Mouse (Mus musculus) adrenal gland, adult (tissue): ENCODE data around the gene Neurog3.
A peak's percentile ranks its signal among the peaks of the same experiment; 100 is the strongest.

ENCODE experiments used
- DNase-seq, 2 experiments: peaks; one replicate each; pipeline ENCODE4 v3.0.0; 2022 to 2023; ENCODE audit warnings: low spot score in 1 of 2; ENCODE audit not compliant: inconsistent age in 2 of 2

Neurog3 gene

GRCm38 (mm10) chr10:62132691-62133281 is at the start of gene Neurog3:
Gene Neurog3, plus strand, starts transcription at chr10:62133090.
- no peak for DNase-seq

DNA sequence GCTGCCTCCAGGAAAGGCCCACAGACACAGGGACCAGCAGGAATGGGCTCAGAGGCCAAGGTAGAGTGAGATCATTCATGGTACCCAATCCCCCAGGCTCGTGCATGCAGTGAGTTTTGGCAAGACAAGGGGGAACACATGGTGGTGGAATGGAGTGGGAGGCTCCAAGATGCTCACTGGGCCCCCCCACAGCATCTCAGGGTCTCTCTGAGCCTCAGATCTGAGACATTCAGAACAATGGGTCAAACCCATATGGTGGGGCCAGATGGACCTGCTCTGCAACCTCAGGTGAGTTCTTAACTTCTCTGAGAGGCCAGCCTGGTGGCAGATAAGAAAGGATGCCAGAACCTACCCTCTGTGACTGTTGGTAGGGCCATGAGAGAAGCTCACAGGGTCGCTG is 46.8 kb upstream of the Neurog3 start:
- no peak for DNase-seq

GRCm38 (mm10) chr10:62086826-62087225 is 46.1 kb upstream of the Neurog3 start:
- DNase-seq: no peak

DNA sequence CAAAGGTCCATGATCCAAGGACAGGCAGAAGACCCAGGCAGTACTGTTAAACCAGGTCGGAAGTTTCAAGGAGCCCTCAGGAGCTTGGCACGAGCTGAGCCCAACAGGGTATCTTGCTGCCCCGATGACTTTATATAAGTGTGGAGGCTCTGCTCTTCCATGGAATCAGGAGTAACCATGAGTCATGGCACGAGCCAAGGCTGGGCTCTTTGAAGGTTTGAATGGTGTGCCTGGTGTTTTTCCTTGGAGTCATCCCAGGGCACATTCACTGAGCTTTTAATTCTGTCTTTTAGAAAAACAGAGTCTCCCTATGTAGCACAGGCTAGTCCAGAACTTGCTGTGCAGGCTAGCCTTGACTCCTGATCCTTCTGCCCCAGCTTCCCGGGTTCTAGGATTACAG is 44.5 kb upstream of the Neurog3 start:
- DNase-seq: peak; percentile 52 to 77

- no peak for DNase-seq
Observed at GRCm38 (mm10) chr10:62089071-62089470, 43.8 kb upstream of the Neurog3 start.

GRCm38 (mm10) chr10:62089486-62089885 is 43.4 kb upstream of the Neurog3 start:
- DNase-seq: no peak

GRCm38 (mm10) chr10:62093903-62094302 is 39.0 kb upstream of the Neurog3 start:
- no peak for DNase-seq

DNA sequence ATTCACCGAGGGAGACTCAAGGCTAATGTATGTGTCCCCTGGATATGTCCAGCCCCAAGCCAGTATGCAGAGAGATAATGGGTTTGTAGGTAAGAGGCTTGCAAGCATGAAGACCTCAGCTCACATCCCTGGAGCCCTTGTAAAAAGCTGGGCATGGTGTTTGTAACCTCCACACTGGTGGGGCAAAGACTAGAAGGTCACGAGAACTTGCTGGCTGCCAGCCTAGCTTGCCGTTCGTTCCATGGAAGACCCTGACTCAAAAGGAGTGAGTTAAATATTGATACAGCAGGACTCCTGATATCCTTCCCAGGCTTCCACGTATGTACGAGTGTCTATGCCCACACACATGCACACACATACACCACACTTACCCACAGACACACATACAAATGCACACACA is 38.5 kb upstream of the Neurog3 start:
- DNase-seq: no peak

GRCm38 (mm10) chr10:62099749-62100403 is 33.0 kb upstream of the Neurog3 start:
- DNase-seq: no peak

GRCm38 (mm10) chr10:62101504-62102439 is 31.1 kb upstream of the Neurog3 start:
- DNase-seq: peak; percentile 52 to 89

GRCm38 (mm10) chr10:62104835-62105576 is 27.9 kb upstream of the Neurog3 start:
- peak; percentile 41 to 83 for DNase-seq

DNA sequence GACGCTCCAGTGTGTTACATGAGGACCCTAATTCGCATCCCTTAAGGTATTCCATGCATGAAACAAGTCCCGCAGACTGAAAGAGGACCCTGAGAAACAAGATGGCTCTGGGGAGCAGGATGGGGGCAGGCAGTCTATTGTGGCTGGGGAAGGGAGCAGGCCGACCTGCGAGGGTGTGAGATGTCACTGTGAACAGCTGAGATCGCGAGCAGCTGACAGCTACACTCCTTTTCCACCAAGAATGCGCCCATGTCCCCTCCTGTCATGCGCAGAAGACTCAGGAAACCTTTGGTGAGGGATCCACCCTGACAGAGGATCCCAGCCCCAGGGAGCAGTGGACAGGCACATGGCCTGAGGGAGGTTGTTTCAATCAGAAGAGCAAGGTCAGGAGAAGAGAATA is 25.8 kb upstream of the Neurog3 start:
- no peak for DNase-seq

DNA sequence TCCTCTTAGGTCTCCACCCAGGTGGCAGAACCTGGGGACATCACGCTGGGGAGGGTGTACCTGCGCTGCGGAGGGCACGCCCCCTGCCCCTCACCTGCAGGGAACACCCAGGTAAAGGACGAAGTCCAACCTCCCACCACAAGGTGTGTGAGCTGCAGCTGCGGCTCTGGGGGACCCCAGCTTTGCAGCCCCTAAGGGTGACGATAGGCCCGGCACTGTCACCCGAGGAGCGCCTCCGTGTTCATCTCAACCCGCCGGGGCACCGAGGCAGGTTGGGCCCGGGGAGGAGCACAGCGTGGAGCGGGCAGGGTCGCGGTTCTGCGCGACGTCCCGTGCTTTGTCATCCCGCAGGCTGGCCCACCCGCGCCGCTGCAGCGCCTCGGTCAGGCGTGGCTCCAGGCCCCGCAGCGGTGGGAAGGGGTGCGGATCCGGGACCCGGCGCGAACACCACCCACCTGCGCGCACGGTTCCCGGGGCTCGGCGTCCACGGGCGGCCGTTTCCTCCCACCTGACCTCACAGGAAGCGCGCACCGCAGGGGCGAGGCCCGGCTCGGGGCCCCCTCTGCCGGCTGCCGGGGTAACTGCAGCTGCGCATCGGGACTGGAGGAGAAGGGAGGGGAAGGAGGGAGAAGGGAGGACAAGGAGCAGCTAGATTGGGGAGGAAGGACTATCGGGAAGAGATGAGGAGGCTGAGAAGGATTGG is 22.2 kb upstream of the Neurog3 start:
- peak; percentile 87 to 95 for DNase-seq

DNA sequence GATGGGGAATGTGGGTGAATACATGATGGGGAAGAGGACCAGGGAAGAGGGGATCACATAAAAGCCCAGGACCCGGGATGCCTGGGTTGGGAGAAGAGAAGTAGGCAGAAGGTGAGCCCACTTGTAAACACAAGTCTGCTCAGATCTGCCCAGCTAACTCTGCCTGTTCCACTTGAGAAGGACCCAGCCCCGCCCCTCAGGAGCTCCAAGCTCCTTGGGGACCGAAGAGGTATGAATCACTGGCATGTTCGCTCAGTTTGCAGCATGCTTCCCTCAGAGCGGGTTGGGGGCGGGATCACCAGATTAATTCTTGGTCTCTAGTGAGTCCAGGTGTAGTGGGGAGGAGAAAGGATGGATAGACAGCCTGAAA is 21.7 kb upstream of the Neurog3 start:
- DNase-seq: no peak

DNA sequence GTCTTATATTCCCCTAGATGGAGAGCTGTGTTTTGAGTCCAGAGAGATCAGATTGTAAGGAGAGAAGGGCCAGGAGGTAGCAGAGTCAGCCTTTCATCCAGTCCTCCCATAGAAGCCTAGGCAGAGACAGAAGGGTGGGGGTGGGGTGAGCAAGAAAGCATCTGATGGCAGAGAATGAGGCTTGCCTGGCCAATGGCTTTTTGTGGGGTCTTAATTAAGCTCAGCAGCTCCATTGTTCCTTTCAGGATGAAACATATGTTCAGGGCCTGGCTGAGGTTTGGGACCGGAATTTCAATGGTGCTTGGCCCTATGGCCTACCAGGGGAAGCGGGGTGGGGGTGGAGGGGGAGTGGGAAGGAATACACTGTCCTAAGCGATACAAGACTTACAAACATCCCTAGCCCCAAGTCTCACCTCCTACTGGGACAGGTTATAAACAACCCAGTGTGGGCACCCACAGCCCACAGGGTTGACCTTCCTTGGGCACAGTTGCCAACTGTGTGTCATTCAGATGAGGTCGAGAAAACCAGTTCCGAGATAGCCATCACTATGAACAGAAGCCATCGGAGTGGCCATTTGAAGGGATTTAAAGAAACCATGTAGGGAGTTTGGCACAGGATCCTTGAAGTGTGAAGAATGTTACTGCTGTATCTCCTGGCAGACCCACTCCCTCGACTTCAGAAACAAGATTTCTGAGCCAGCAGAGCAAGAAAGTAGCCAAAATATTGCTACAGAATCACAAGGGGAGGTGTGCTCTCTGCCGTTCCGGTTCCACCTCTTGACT is 18.8 kb upstream of the Neurog3 start:
- no peak for DNase-seq

- no peak for DNase-seq
Observed at GRCm38 (mm10) chr10:62127137-62127536, 5.8 kb upstream of the Neurog3 start.

DNA sequence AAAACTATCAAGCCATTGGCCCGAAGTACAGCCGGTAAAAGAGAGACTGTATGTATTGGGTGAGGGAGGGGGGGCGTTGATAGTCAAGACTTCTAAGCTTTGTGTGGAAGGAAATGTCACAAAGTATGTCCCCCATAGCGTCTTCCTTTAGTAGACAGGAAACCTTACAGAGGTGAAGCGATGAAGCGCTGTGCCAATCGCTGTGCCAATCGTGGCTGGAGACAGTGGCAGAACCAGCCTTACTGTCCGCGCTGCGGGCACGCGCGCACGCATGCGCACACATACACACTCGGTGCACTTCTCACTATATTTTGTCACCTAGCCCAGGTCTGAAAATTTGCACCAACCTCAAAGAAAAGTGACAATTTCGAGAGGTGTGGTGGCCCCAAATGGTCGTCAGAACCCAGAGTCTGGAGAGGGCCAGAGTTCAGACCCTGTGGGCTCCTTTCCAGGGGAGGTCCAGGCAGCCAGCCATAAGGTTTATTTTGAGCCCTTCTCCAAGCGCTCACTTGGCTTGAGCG is 5.1 kb upstream of the Neurog3 start:
- DNase-seq: no peak

DNA sequence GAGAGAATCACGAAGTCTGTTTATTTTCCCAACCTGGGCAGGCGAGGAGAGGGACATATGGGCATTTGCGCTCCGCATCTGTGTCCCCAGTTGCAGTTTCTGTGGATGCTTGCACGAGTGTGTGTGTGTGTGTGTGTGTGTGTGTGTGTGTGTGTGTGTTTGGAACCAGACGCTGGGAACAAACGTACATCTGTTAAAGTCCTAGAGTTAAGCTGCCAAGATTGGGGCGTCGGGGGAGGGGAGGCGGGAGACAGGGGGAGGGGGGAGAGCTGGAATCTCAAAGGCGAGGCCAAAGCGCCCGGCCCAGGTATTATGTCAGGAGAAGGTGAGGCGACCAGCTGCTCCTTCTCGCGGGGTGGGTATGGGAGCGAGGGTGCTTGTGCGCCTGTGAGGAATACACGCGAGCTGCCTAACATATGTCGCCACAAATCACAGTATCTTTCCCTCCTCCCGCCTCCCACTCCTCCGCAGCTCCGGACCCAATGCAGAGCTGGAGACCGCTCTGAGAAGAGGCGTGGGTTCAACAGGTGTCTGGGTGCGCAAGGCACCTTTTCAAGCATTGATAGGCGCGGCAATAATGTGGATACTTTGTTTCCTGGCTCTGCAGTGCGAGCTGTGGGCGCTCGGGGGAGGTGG is 4.5 kb upstream of the Neurog3 start:
- DNase-seq: no peak
